Mouse (Mus musculus): ENCODE data around the gene Svep1.

The Svep1 gene

DNA sequence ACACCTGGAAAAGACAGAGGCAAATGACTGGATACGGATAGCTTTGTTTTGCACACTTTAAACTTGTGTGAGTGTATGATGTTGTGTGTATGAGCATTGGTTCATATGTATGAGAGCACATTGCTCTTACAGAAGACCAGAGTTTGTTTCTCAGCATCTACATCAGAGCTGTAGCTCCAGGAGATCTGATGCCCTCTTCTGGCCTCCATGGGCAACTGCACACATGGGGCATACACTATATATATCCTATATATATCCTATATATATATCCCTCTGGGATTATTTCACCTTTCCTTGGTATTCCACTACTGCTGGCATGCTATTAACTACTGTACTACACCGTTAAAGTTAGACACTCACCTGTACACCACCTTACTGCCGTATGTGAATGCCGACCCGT lies 122.5 kb downstream of the Svep1 start:
- DNase-seq (ENCODE audit: low spot score in 2 of 2), result no peak

DNA sequence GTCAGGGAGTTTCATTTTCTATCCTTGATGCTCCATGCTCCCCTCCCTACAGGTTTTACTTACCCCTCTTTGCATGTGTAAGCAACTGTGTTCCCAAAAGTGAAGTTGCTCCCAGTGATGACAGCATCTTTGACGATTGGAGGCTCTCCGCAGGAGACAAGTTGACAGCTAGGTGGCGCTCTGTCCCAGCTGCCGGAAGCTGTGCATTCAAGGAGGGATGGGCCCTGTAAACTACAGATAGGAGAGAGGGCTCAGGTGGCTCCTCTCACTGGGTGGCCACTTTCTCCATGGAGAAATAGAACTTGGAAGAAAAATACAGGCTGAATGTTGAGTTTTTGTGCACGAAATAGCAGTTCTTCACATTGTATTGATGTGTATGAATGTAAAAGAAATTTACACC lies 124.1 kb downstream of the Svep1 start:
- DNase-seq (ENCODE audit: low spot score in 2 of 2), result peak; percentile 23 to 61

DNA sequence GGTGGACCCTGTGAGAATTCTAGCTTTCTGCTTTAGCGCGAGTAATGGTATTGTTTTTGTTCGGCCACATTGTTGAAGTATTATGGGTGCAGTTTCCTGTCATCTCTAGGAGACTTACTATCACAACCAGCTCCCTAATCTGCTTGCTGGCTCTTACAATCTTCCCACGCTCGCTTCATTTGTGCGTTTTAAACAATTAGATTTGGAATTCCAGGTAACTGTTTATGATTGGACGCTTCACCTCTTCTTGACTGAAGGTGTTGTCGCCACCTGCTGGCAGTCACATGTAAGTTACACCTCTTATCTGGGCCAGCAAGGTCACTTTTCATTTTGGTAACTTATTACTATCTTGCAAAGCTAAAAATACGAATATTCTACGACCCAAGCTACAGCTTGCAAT lies 127.0 kb downstream of the Svep1 start:
- peak in 1 of 2 experiments; percentile 34 for DNase-seq (ENCODE audit: low spot score in 2 of 2)

DNA sequence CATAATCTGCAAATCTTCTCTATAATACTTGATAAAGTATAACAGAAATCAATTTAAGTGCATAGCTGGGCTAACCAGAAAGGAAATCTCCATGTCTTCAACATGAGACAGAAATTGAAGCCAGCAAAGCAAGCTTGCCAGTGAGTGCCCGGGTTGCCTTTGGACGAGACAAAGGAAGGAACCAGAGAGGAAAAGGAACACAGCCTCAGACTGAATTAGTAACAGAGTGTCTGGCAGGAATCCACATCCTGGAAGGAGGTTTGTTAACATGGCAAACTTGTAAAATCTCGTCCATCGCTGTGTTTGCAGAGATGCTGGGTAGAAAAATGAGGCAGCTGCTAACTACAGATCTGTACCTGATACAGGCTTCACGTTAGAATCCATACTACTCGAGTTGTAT lies 128.7 kb downstream of the Svep1 start:
- DNase-seq (ENCODE audit: low spot score in 2 of 2), result no peak

DNA sequence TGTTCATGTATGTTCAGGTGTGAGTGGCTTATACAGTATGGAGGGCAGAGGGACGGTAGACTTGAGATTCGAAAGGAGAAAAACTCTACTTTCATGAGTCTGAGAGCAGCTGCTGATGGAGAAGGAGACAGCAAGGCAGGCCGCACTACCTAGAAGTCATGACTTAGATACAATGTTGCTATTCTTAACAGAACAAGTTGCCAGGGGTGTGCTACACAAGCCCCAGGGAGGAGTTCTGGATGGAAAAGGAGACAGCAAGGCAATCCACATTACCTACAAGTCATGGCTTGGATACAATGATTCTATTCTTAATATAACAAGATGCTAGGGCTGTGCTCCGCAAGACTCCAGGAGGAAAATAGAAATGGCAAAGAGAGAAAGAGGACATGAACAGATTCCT lies 129.1 kb downstream of the Svep1 start:
- DNase-seq (ENCODE audit: low spot score in 2 of 2), result no peak

DNA sequence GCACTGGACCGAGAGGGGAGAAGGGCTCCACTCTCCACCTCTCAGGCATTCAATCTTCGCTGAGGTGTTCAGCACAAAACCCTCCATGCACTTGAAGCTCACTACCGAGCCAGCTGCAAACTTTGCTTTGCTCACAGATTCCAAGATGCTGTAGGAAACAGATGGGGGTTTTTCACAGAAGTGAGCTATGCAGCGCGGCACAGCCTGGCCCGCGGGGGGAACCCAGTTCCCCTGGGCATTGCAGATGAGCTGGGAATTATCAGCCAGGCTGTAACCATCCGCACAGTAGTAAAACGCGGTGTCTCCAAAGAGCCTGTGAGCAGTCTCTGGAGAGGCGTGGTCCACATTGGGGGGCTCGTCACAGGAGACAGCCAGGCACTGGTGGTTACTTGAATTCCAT lies 133.8 kb downstream of the Svep1 start:
- DNase-seq (ENCODE audit: low spot score in 2 of 2), result no peak

DNA sequence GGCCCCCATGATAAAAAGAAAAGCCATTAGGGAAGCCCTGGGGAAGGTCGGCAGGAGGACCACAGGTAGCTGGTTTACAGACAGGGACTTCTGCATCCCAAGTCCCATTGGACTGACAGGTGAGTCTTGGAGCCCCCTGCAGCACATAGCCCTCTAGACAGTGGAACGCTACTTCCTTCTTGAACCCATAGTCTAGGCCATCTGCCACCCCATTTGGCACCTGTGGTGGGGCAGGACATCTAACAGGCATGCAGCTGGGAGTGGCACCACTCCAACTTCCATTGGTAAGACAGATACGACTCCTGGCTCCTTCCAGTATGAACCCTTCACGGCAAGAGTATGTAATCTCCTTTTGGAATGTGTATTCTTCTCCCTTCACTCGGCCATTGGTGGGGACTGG lies 137.8 kb downstream of the Svep1 start:
- DNase-seq (ENCODE audit: low spot score in 2 of 2), result no peak

DNA sequence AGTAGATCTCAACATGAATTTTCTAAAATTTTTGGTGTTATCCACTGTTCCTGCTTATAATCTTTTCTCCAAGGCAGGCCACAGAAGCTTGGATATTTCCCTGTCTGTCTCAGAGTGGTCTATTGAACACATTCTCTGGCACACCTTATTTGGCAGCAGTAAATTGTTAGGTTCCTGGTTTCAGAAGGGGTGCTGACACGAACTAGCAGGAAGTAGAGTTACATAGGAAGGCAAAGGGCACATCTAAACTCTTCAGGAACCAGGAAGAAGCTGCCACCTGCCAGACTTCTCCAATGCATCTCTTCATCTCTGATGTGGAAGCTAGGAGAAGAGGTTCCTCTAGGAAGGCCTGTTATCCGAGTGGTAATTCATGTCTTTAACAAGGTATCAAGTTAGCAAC lies 141.9 kb downstream of the Svep1 start:
- no peak for DNase-seq (ENCODE audit: low spot score in 2 of 2)

DNA sequence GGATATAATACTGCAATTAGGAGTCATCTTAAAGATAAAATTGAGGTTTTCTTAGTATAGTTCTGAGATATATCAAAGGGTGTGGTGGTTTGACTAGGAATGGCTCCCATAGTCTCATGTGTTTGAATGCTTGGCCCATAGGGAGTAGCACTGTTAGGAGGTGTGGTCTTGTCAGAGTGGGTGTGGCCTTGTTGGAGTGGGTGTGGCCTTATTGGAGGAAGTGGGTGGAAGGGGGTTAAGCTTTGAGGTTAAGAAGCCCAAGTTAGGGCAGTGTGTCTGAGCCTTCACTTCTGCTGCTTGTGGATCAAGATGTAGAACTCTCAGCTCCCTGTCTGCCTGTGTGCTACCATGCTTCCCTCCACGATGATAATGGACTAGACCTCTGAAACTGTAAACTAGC lies 143.7 kb downstream of the Svep1 start:
- DNase-seq (ENCODE audit: low spot score in 2 of 2), result no peak

DNA sequence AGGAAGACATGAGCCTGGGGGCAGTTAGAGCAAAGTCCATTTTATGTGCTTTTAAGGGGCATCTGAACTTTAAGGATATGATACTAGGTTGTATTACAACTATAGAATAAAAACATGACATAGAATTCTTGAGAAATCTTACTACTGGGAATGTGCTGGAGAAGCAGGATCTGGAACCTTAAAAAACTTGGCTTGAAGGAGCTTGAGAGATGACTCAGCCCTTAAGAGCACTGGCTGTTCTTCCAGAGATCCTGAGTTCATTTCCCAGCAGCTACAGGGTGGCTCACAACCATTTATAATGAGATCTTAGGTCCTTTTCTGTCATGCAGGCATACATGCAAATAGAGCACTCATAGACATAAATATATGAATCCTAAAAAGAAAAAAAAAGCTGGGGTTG lies 151.0 kb downstream of the Svep1 start:
- DNase-seq (ENCODE audit: low spot score in 2 of 2), result no peak

DNA sequence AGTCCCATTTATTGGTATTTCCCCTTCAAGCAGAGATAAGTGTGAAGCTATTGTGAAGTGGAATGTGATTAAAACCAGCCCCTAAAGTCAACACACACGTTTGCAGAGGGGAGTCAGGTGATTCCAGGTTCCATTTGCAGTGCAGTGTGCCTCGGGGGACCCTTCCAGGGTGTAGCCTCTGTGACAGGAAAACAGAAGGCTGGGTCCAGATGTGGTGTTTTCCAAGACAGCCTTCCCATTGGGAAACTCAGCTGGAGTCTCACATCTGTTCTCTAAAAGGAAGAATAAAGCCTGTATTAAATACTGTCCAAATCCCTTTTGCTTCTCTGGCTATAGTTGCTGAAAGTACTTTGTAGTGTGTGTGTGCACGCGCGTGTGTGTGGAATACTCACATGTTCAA lies 152.2 kb downstream of the Svep1 start:
- DNase-seq (ENCODE audit: low spot score in 2 of 2), result no peak

DNA sequence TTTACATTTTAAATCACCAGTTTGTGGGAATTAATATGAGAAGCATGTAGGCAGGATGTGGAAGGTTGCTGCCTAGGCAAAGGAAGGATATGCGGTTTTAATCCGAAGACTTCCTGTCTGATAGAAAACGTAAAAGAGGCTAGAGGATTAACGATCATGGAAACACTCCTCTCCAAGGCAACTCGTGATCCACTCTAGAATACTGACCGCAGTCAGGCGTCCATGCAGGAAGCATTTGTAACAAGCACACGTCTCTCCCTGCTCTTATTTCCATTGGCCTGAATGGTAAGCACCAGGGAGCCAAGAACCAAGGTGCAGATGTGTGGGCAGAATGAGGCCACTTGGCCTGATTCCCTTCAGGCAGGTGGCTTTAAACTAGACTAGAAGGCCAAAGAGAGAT lies 155.9 kb downstream of the Svep1 start:
- DNase-seq (ENCODE audit: low spot score in 2 of 2), result no peak

DNA sequence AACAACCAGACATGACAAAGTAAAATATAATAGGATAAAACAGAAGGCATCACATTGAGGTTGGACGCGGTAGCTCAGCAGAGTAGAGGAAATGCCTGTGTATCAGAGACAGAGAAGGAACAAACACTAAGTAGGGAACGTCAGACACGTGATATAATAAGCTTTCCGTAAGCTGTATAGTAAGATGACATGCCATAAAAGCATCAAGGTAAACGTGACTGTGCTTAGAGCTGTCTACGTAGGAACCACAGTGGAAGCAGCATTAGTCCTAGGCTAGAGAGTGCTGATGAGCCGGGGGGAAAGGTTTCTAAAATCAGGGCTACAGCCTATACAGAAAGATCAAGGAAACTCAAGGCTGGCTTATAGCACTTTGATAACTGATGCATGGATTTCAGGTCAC lies 156.4 kb downstream of the Svep1 start:
- DNase-seq (ENCODE audit: low spot score in 2 of 2), result no peak

DNA sequence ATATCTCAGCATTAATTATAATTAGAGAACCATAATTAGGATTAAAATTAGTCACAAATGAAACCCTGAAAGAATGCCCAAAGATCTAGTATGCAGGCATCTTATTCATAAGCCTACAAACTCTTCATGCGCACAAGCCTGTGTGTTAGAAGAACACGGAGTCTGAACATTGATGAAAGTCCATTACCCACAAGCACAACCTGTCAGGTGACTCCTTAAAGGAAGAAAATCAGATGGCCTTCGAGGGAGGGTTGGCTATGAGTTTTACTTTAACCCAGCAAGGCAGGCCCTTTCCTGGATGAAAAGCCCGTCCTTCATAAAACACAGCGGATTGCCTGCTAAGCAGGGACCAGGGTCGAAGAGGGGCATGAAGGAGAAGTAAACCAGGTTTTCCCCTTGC lies 161.8 kb downstream of the Svep1 start:
- DNase-seq (ENCODE audit: low spot score in 2 of 2), result no peak

DNA sequence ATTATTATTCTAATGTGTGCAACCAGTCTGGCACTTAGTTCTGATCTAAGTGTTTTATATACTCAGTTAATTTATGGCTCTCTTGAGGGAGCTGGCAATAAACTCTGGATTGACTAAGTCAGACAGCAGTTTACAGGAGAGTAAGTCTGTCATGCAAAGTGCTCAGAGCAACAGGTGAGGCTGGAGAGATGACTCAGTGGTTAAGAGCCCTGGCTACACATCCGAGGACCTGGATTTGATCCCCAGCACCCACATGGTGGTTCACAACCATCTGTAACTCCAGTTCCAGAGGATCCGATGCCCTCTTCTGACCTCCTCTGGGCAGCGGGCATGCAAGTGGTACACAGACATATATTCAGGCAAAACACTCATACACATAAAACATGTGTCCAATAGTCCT lies 162.3 kb downstream of the Svep1 start:
- no peak for DNase-seq (ENCODE audit: low spot score in 2 of 2)

DNA sequence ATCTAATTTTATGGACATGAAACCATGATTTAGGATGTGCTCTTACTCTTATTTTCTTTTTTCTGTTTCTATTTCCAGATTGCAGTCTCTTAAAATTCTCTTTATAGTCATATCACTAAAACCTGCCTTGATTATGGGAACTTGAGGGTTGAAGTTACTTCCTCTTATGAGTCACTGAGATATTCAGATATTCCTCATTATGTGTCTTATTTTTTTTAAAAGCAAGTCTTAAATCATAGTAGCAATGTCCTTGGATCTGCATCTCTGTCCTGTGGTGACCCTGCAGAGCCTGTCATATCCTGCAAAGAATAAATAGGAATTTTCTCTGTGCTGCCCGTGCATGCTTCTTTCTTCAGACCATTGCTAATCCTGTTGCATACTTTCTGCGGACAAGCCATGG lies 166.6 kb downstream of the Svep1 start:
- DNase-seq (ENCODE audit: low spot score in 2 of 2), result no peak

DNA sequence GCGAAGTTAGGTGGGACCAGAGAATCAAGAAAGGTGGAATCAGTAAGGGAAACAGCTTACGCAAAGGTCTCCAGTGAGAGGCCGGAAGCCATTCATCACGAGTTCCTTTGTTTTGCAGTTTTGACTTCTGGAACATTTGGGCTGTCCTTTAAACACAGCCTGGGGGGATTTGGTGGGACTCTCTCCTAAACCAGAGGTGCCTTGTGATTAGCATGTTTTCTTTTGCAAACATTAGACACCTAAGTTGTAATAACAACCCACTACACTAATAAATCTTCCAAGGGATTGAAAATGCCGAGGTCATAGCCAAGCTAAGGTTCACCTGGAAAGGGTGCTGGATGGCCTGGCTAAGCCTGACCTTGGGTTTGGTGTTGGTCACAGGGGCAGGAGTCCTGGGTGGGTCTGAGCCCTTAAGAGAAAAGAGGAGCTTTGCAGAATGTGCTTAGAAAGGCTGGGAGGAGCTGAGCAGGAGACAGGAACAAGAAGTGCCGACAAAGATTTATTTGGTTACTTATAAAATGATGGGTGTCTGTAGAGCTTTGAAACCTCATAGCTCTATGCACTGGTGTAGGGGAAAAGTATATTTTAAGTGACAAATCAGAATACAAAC lies 169.5 kb downstream of the Svep1 start:
- no peak for DNase-seq (ENCODE audit: low spot score in 2 of 2)

DNA sequence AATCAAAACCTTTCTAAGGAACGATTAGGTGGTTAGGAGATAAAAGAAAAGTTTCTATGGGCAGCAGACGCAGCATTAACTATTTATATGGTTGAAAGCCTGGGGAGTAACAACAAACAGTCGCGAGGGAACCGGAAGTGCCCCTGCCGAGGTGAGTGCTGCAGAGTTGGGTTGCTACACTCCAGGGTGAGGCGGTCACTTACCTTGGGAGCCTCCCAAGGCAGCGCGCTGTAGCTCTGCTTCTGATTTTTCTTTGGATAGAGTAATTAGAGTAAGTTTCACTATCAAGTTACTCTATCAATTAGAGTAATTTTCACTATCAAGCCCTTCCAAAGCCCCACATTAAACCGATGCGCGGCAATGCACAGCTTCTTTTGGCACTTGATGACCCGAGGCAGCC lies 172.0 kb downstream of the Svep1 start:
- DNase-seq (ENCODE audit: low spot score in 2 of 2), result no peak

DNA sequence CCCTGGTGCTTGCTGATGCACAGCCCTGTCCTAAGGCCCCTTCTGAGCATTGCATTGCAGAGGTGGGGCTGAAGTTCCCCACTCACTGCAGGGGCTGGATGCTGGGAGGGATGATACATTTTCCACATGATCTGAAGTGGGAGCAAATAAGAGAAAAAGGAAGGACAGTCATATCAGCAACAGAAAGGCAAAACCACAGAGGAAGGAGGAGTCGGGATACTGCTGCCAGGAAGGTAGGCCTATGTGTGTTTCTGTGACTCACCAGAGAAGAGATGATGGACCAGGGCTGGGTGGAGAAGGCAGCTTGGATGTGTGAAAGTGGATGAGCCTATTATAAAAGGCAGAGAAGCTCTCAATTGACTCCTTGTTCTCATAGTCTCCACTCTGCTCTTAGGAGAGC lies 173.9 kb downstream of the Svep1 start:
- DNase-seq (ENCODE audit: low spot score in 2 of 2), result no peak

DNA sequence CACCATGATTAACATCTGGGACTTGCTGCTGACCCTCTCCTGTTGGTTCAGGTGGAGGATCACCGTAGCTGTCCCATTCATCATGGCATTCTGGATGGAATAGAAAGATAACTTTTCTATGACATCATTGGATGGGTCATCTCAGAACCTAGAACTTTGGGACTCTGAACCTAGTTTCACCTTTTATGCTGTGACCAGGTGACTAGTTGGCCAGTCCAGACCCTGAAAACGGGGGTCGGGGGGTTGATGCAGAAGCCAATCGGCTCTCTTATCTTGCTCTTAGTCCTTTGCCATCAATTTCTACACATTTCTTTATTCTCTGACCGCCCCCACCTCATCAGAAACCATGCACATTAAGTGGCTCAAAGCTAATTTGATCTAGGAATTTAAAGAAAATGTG lies 197.6 kb downstream of the Svep1 start, which contains the start of gene Txndc8:
Gene Txndc8 (minus strand): TSS at position 101 of the 400 bp plus-strand sequence.
- DNase-seq (ENCODE audit: low spot score in 2 of 2), result no peak

DNA sequence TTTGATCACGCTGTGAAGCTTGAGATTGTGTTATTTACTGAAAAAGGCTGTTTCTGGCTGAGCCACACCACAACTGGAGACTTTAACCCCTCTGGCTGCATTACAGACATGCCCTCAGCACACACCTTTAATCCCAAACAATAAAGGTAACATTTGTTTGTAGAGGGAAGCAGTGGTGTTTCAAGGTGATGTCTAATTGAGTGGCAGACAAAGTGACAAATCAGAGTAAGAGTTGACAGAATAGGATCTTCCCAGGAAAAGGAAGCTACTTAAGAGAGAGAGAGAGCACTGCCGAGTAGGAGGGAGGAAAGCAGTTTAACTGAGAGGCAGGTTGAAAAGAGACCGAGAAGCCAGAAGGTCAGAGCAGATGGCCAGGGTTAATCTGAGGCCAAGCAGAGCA lies 203.2 kb downstream of the Svep1 start:
- no peak for DNase-seq (ENCODE audit: low spot score in 2 of 2)

Measured in frontal cortex, postnatal 10 days (tissue).